Mouse (Mus musculus): ENCODE data around the gene Nr1i3. TPM values are rescaled to one million over a fixed set of nuclear protein-coding genes. Genes with fewer than 3 reads are reported as not detected.

Gene Nr1i3
- polyA plus RNA-seq, 1 experiment from 2014 or later = 0.23 TPM

DNA sequence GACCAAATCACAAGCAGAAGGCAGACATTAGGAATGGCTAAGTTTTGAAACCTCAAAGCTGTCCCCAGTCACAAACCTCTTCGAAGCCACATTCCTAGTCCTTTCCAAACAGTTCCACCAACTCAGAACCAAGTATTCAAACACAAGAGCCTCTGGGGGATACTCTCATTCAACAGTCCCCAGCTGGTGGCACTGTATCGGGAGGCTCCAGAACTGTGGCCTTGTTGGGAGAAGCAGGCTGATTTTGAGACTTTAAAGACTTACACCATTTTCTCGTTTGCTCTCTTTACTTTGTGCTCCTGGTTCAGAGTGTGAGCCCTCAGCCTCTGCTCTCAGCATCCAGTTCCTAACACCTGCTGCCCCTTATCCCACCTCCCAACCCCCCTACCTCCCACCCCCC is 30.7 kb upstream of the Nr1i3 start:
- no peak overlapping the region for H3K4me3 ChIP-seq (ENCODE audit: low read depth, low read length)
- ATAC-seq (replicated peaks; ENCODE audit: low FRiP score) = no peak

GRCm38 (mm10) chr1:171183620-171184019 is 30.1 kb upstream of the Nr1i3 start:
- Histone ChIP-seq H3K36me3 (ENCODE audit: control insufficient read depth, insufficient read depth, low read length) (no peaks in the 10 kb centered on the region), H3K27ac (ENCODE audit: low read depth, low read length) (no peak overlapping the region), H3K9me3 (ENCODE audit: control insufficient read depth, low read length) (no peaks in the 10 kb centered on the region), H3K4me3 (ENCODE audit: low read depth, low read length) (no peak overlapping the region), H3K4me1 (replicated peaks; ENCODE audit: control insufficient read depth, insufficient read depth, low read length) (no peaks in the 10 kb centered on the region; the same call in 1 of the 2 replicates), H3K4me2 (ENCODE audit: low read depth, low read length, severe bottlenecking) (no peak overlapping the region), H3K27me3 (ENCODE audit: control insufficient read depth, insufficient read depth, low read length) (no peaks in the 10 kb centered on the region), H3K9ac (ENCODE audit: low read length) (no peak overlapping the region)
- ATAC-seq (replicated peaks; ENCODE audit: low FRiP score) = no peak
- DNase-seq (ENCODE audit: low spot score) = no peak
- WGBS = 73% methylated on average over 3 of the region's 3 CpGs

More for the DNA sequence above, 30.7 kb upstream of the Nr1i3 start:
- Histone ChIP-seq H3K36me3 (ENCODE audit: control insufficient read depth, insufficient read depth, low read length) (no peaks in the 10 kb centered on the region), H3K4me2 (ENCODE audit: low read depth, low read length, severe bottlenecking) (no peak overlapping the region), H3K9me3 (ENCODE audit: control insufficient read depth, low read length) (no peaks in the 10 kb centered on the region), H3K27ac (ENCODE audit: low read depth, low read length) (no peak overlapping the region), H3K27me3 (ENCODE audit: control insufficient read depth, insufficient read depth, low read length) (no peaks in the 10 kb centered on the region), H3K9ac (ENCODE audit: low read length) (no peak overlapping the region), H3K4me1 (replicated peaks; ENCODE audit: control insufficient read depth, insufficient read depth, low read length) (no peaks in the 10 kb centered on the region)
- no peak for DNase-seq (ENCODE audit: low spot score)
- 90% methylated on average over 3 of the region's 3 CpGs for WGBS

DNA sequence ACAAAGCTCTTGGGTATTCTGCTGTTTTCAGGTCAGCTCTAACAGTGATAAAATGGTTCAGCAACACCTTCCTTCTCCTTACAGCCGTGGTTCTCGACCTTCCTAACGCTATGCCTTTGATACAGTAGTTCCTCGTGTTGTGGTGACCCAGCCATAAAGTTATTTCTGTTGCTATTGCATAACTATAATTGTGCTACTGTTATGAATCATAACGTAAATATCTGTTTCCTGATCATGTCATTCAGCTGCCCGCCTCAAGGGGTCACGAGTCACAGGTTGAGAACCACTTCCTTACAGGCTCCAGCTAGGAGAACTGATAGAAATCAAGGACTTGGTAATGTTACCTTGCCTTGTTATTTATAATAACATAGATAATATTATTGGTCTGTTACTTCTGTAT is 29.5 kb upstream of the Nr1i3 start:
- ATAC-seq (replicated peaks; ENCODE audit: low FRiP score) (no peak), DNase-seq (ENCODE audit: low spot score) (no peak)
- Histone ChIP-seq H3K9ac (ENCODE audit: low read length) (no peak overlapping the region), H3K36me3 (ENCODE audit: control insufficient read depth, insufficient read depth, low read length) (no peaks in the 10 kb centered on the region), H3K4me1 (replicated peaks; ENCODE audit: control insufficient read depth, insufficient read depth, low read length) (peaks cover 4% of the 10 kb centered on the region; the same call in 1 of the 2 replicates), H3K4me2 (ENCODE audit: low read depth, low read length, severe bottlenecking) (no peak overlapping the region), H3K9me3 (ENCODE audit: control insufficient read depth, low read length) (no peaks in the 10 kb centered on the region), H3K27me3 (ENCODE audit: control insufficient read depth, insufficient read depth, low read length) (no peaks in the 10 kb centered on the region), H3K27ac (ENCODE audit: low read depth, low read length) (no peak overlapping the region), H3K4me3 (ENCODE audit: low read depth, low read length) (no peak overlapping the region)
- 91% methylated on average over 7 of the region's 7 CpGs for WGBS

- H3K4me2 ChIP-seq (ENCODE audit: low read depth, low read length, severe bottlenecking) = no peak overlapping the region
- H3K27me3 ChIP-seq (ENCODE audit: control insufficient read depth, insufficient read depth, low read length) = no peaks in the 10 kb centered on the region
- H3K27ac ChIP-seq (ENCODE audit: low read depth, low read length) = no peak overlapping the region
- no peak overlapping the region for H3K9ac ChIP-seq (ENCODE audit: low read length)
- no peak overlapping the region for H3K4me3 ChIP-seq (ENCODE audit: low read depth, low read length)
- H3K9me3 ChIP-seq (ENCODE audit: control insufficient read depth, low read length) = no peaks in the 10 kb centered on the region
- WGBS = 71% methylated on average over 8 of the region's 8 CpGs
- no peak for DNase-seq (ENCODE audit: low spot score)
- no peak for ATAC-seq (replicated peaks; ENCODE audit: low FRiP score)
- no peaks in the 10 kb centered on the region for H3K36me3 ChIP-seq (ENCODE audit: control insufficient read depth, insufficient read depth, low read length)
- peaks cover 7% of the 10 kb centered on the region; the same call in 1 of the 2 replicates for H3K4me1 ChIP-seq (replicated peaks; ENCODE audit: control insufficient read depth, insufficient read depth, low read length)
Measured at GRCm38 (mm10) chr1:171185655-171186054, 28.1 kb upstream of the Nr1i3 start.

- H3K9me3 ChIP-seq (ENCODE audit: control insufficient read depth, low read length) = no peaks in the 10 kb centered on the region
- no peak overlapping the region for H3K4me3 ChIP-seq (ENCODE audit: low read depth, low read length)
- H3K4me1 ChIP-seq (replicated peaks; ENCODE audit: control insufficient read depth, insufficient read depth, low read length) = peaks cover 9% of the 10 kb centered on the region; the same call in 1 of the 2 replicates
- ATAC-seq (replicated peaks; ENCODE audit: low FRiP score) = no peak
- 37% methylated on average over 13 of the region's 13 CpGs for WGBS
- H3K9ac ChIP-seq (ENCODE audit: low read length) = no peak overlapping the region
- no peak overlapping the region for H3K27ac ChIP-seq (ENCODE audit: low read depth, low read length)
- no peaks in the 10 kb centered on the region for H3K36me3 ChIP-seq (ENCODE audit: control insufficient read depth, insufficient read depth, low read length)
- no peak overlapping the region for H3K4me2 ChIP-seq (ENCODE audit: low read depth, low read length, severe bottlenecking)
- no peak for DNase-seq (ENCODE audit: low spot score)
- peaks cover 3% of the 10 kb centered on the region; the same call in 1 of the 2 replicates for H3K27me3 ChIP-seq (ENCODE audit: control insufficient read depth, insufficient read depth, low read length)
Measured at GRCm38 (mm10) chr1:171187851-171188700, 25.7 kb upstream of the Nr1i3 start.

GRCm38 (mm10) chr1:171189046-171189445 is 24.7 kb upstream of the Nr1i3 start:
- no peaks in the 10 kb centered on the region for H3K9me3 ChIP-seq (ENCODE audit: control insufficient read depth, low read length)
- no peak overlapping the region for H3K9ac ChIP-seq (ENCODE audit: low read length)
- no peak overlapping the region for H3K4me3 ChIP-seq (ENCODE audit: low read depth, low read length)
- H3K27me3 ChIP-seq (ENCODE audit: control insufficient read depth, insufficient read depth, low read length) = peaks cover 11% of the 10 kb centered on the region; the same call in 1 of the 2 replicates
- peaks cover 9% of the 10 kb centered on the region; the same call in 1 of the 2 replicates for H3K4me1 ChIP-seq (replicated peaks; ENCODE audit: control insufficient read depth, insufficient read depth, low read length)
- peak overlapping the region; percentile 48; the same call in 1 of the 2 replicates for H3K27ac ChIP-seq (ENCODE audit: low read depth, low read length)
- no peak for DNase-seq (ENCODE audit: low spot score)
- WGBS = 8% methylated on average over 8 of the region's 8 CpGs
- 0 out of 2 replicates have a peak, but pooled peaks have one; percentile 34 for ATAC-seq (replicated peaks; ENCODE audit: low FRiP score)
- H3K4me2 ChIP-seq (ENCODE audit: low read depth, low read length, severe bottlenecking) = no peak overlapping the region
- H3K36me3 ChIP-seq (ENCODE audit: control insufficient read depth, insufficient read depth, low read length) = no peaks in the 10 kb centered on the region

GRCm38 (mm10) chr1:171189476-171190114 is 24.2 kb upstream of the Nr1i3 start:
- WGBS = 21% methylated on average over 14 of the region's 14 CpGs
- Histone ChIP-seq H3K9me3 (ENCODE audit: control insufficient read depth, low read length) (no peaks in the 10 kb centered on the region), H3K4me3 (ENCODE audit: low read depth, low read length) (no peak overlapping the region), H3K36me3 (ENCODE audit: control insufficient read depth, insufficient read depth, low read length) (no peaks in the 10 kb centered on the region), H3K9ac (ENCODE audit: low read length) (no peak overlapping the region), H3K27me3 (ENCODE audit: control insufficient read depth, insufficient read depth, low read length) (peaks cover 17% of the 10 kb centered on the region), H3K4me1 (replicated peaks; ENCODE audit: control insufficient read depth, insufficient read depth, low read length) (peaks cover 9% of the 10 kb centered on the region; the same call in 1 of the 2 replicates), H3K4me2 (ENCODE audit: low read depth, low read length, severe bottlenecking) (no peak overlapping the region), H3K27ac (ENCODE audit: low read depth, low read length) (peak overlapping the region; percentile 48; the same call in 1 of the 2 replicates)
- ATAC-seq (replicated peaks; ENCODE audit: low FRiP score) = peak; percentile 20; the same call in 1 of the 2 replicates
- DNase-seq (ENCODE audit: low spot score) = no peak

GRCm38 (mm10) chr1:171190832-171191231 is 22.9 kb upstream of the Nr1i3 start:
- 92% methylated on average over 9 of the region's 9 CpGs for WGBS
- H3K4me3 ChIP-seq (ENCODE audit: low read depth, low read length) = no peak overlapping the region
- no peaks in the 10 kb centered on the region for H3K9me3 ChIP-seq (ENCODE audit: control insufficient read depth, low read length)
- no peak overlapping the region for H3K4me2 ChIP-seq (ENCODE audit: low read depth, low read length, severe bottlenecking)
- ATAC-seq (replicated peaks; ENCODE audit: low FRiP score) = no peak
- H3K9ac ChIP-seq (ENCODE audit: low read length) = no peak overlapping the region
- H3K27me3 ChIP-seq (ENCODE audit: control insufficient read depth, insufficient read depth, low read length) = peaks cover 28% of the 10 kb centered on the region
- peaks cover 10% of the 10 kb centered on the region; the same call in 1 of the 2 replicates for H3K4me1 ChIP-seq (replicated peaks; ENCODE audit: control insufficient read depth, insufficient read depth, low read length)
- H3K36me3 ChIP-seq (ENCODE audit: control insufficient read depth, insufficient read depth, low read length) = no peaks in the 10 kb centered on the region
- no peak overlapping the region for H3K27ac ChIP-seq (ENCODE audit: low read depth, low read length)
- no peak for DNase-seq (ENCODE audit: low spot score)

Measured in forebrain, embryonic 11.5 days (tissue).